Mouse (Mus musculus): ENCODE data around the gene Masp2. TPM values are rescaled to one million over a fixed set of nuclear protein-coding genes. Genes with fewer than 3 reads are reported as not detected.

Gene Masp2
- polyA plus RNA-seq, 1 experiment from 2014 or later, result 0.45 TPM

Other genes with a start within 250 kb of the Masp2 start
- gene Ubiad1, start 157.8 kb upstream of the Masp2 start, polyA plus RNA-seq (2016; fragmentation: Nextera tagmentation; extraction: Ambion mirVana), result 20.4 and 22.2 TPM in 2 replicates
- gene Mtor, start 153.9 kb upstream of the Masp2 start, polyA plus RNA-seq (2016; fragmentation: Nextera tagmentation; extraction: Ambion mirVana), result 30.2 and 31.9 TPM in 2 replicates
- 0.35 and 0.38 TPM in 2 replicates for gene Angptl7, start 102.1 kb upstream of the Masp2 start, polyA plus RNA-seq (2016; fragmentation: Nextera tagmentation; extraction: Ambion mirVana)
- gene Exosc10, start 44.1 kb upstream of the Masp2 start, polyA plus RNA-seq (2016; fragmentation: Nextera tagmentation; extraction: Ambion mirVana), result 92.3 and 97.6 TPM in 2 replicates
- gene Srm, start 11.1 kb upstream of the Masp2 start, polyA plus RNA-seq (2016; fragmentation: Nextera tagmentation; extraction: Ambion mirVana), result 143 and 148 TPM in 2 replicates
- gene Tardbp, start 24.5 kb downstream of the Masp2 start, polyA plus RNA-seq (2016; fragmentation: Nextera tagmentation; extraction: Ambion mirVana), result 333 and 353 TPM in 2 replicates
- not detected in 2 replicates for gene Gm572, start 40.8 kb downstream of the Masp2 start, polyA plus RNA-seq (2016; fragmentation: Nextera tagmentation; extraction: Ambion mirVana)
- gene Casz1, start 201.9 kb downstream of the Masp2 start, polyA plus RNA-seq (2016; fragmentation: Nextera tagmentation; extraction: Ambion mirVana), result 7.1 and 8.9 TPM in 2 replicates

All from hindbrain, embryonic 12.5 days (tissue).